In genomic region chr8:96174996-96175395, GRCm38 (mm10) we compare ENCODE assay signal across 19 mouse cellular contexts.
DNase-seq lines count a peak whose midpoint lies in the region; ATAC-seq and TF ChIP-seq lines count a peak whose summit lies in the region.
"Had no signal": no experiment of that assay in that cellular context is flagged by ENCODE, and none has a peak within 500 bp of the region (broad histone marks: within the 10 kb centered on the region; RNA-seq: fewer than 3 reads in every experiment).

No protein-coding gene starts in this region.

- no peak for TF ChIP-seq POLR2A in lung, adult 2 months (IDR thresholded peaks at IDR 0.05; ENCODE audit: borderline replicate concordance, extremely low read depth, low read depth, low read length)

- DNase-seq in left cerebral cortex, postnatal 4 days = peak; percentile 10
- DNase-seq in left cerebral cortex, adult 8-10 months (ENCODE audit: low spot score in 2 of 2) = no peak
- peak; percentile 6 for DNase-seq in mesoderm, embryonic 11.5 days (ENCODE audit: low read depth, low spot score)
- no peak for DNase-seq in right cerebral cortex, postnatal 10 days (ENCODE audit: low spot score in 2 of 2)
- DNase-seq in lung, adult 2 months = no peak
- DNase-seq: adrenal gland, adult 8-10 months; cerebellum, adult 11 months; cerebellum, postnatal 36 days; heart, adult 18-20 months; kidney, adult 8-10 months; kidney, postnatal 4 days; lung, postnatal 14 days; retina, postnatal 1 day; thymus, postnatal 36 days had no signal

- no peaks in the 10 kb centered on the region for H3K9me3 ChIP-seq in forebrain, embryonic 16.5 days (ENCODE audit: control insufficient read depth, low read length)
- no peaks in the 10 kb centered on the region for H3K9me3 ChIP-seq in neural tube, embryonic 15.5 days (replicated peaks)
- H3K9me3 ChIP-seq: limb, embryonic 15.5 days had no signal

- no peak overlapping the region for H3K4me2 ChIP-seq in forebrain, embryonic 16.5 days (ENCODE audit: low read length)
- H3K4me2 ChIP-seq in neural tube, embryonic 15.5 days = no peak overlapping the region
- H3K4me2 ChIP-seq: limb, embryonic 15.5 days had no signal

- no peaks in the 10 kb centered on the region for H3K4me1 ChIP-seq in forebrain, embryonic 16.5 days (replicated peaks; ENCODE audit: control insufficient read depth, insufficient read depth, low read length)
- H3K4me1 ChIP-seq in neural tube, embryonic 15.5 days = peaks cover 11% of the 10 kb centered on the region
- H3K4me1 ChIP-seq in lung, adult 2 months (ENCODE audit: control insufficient read depth, insufficient read depth, low read length) = no peaks in the 10 kb centered on the region
- H3K4me1 ChIP-seq: limb, embryonic 15.5 days; megakaryocyte, embryonic 14.5 days had no signal

- H3K9ac ChIP-seq in forebrain, embryonic 16.5 days (replicated peaks; ENCODE audit: low read depth, low read length) = no peak overlapping the region
- no peak overlapping the region for H3K9ac ChIP-seq in neural tube, embryonic 15.5 days (replicated peaks)
- H3K9ac ChIP-seq: limb, embryonic 15.5 days had no signal

- H3K4me3 ChIP-seq in forebrain, embryonic 16.5 days (replicated peaks; ENCODE audit: low read length) = no peak overlapping the region
- no peak overlapping the region for H3K4me3 ChIP-seq in neural tube, embryonic 15.5 days (replicated peaks)
- no peak overlapping the region for H3K4me3 ChIP-seq in lung, adult 2 months (replicated peaks; ENCODE audit: extremely low read depth, low read depth, low read length)
- H3K4me3 ChIP-seq: erythroblast, embryonic 14.5 days; limb, embryonic 15.5 days; megakaryocyte, embryonic 14.5 days had no signal

- WGBS in forebrain, embryonic 16.5 days = 61% methylated on average over 5 of the region's 5 CpGs
- WGBS in neural tube, embryonic 15.5 days = 31% methylated on average over 5 of the region's 5 CpGs
- 70% methylated on average over 5 of the region's 5 CpGs for WGBS in lung, adult 2 months

- intact Hi-C loops in left cerebral cortex, postnatal 4 days (cut with DNase I) = no loop called here

- no peaks in the 10 kb centered on the region for H3K27me3 ChIP-seq in forebrain, embryonic 16.5 days (replicated peaks; ENCODE audit: control insufficient read depth, insufficient read depth, low read length)
- H3K27me3 ChIP-seq in neural tube, embryonic 15.5 days (replicated peaks) = no peaks in the 10 kb centered on the region
- H3K27me3 ChIP-seq: limb, embryonic 15.5 days; megakaryocyte, embryonic 14.5 days had no signal

- no peaks in the 10 kb centered on the region for H3K36me3 ChIP-seq in forebrain, embryonic 16.5 days (ENCODE audit: control insufficient read depth, insufficient read depth)
- H3K36me3 ChIP-seq in neural tube, embryonic 15.5 days = no peaks in the 10 kb centered on the region
- H3K36me3 ChIP-seq: limb, embryonic 15.5 days had no signal

- peak; percentile 73 for ATAC-seq in forebrain, embryonic 16.5 days
- ATAC-seq in neural tube, embryonic 15.5 days (ENCODE audit: low FRiP score) = peak; percentile 79

- no peak for TF ChIP-seq CTCF in lung, adult 2 months (IDR thresholded peaks at IDR 0.05; ENCODE audit: insufficient read depth, low read length)

- no peak overlapping the region for H3K27ac ChIP-seq in forebrain, embryonic 16.5 days (ENCODE audit: low read length)
- H3K27ac ChIP-seq in neural tube, embryonic 15.5 days (replicated peaks) = no peak overlapping the region; the same call in 1 of the 2 replicates
- H3K27ac ChIP-seq: limb, embryonic 15.5 days had no signal

Comparison
In these comparisons a context has a peak if more than half of its experiments do, and no peak if none do; other contexts are left out.
1. DNase-seq: peak in left cerebral cortex, postnatal 4 days (single experiment) and mesoderm, embryonic 11.5 days (single experiment); none in left cerebral cortex, adult 8-10 months (0 of 2), right cerebral cortex, postnatal 10 days (0 of 2) and lung, adult 2 months (single experiment).